Mouse (Mus musculus): ENCODE results near the gene Itgb3bp.

GRCm38 (mm10) chr4:99955396-99955795 lies 25.8 kb upstream of the Itgb3bp start:
- no peak for TF ChIP-seq POLR2A (IDR thresholded peaks at IDR 0.05; ENCODE audit: control insufficient read depth, extremely low read depth, insufficient read depth, low read length, poor library complexity)
- TF ChIP-seq CTCF (IDR thresholded peaks at IDR 0.05; ENCODE audit: borderline replicate concordance, control insufficient read depth, extremely low read depth, insufficient read depth, low read length, poor library complexity), result no peak

Data from thymus, adult 2 months (tissue).